Mouse (Mus musculus) bone marrow, adult 2 months (tissue): ENCODE data around the gene Gabpb2.

ENCODE experiments used
- CTCF ChIP-seq: fragments of 200-500 bp; IDR thresholded peaks from 2 replicates; pipeline ENCODE4 v1.5.1; 2011; ENCODE audit warnings: low read length, control low read depth; ENCODE audit not compliant: control insufficient read depth, insufficient read depth
- POLR2A ChIP-seq: fragments of 200-500 bp; IDR thresholded peaks from 2 replicates; pipeline ENCODE4 v1.6.1; 2011; ENCODE audit warnings: low read depth, mild to moderate bottlenecking, control low read depth, low read length, borderline replicate concordance; ENCODE audit not compliant: control insufficient read depth

- no peak for TF ChIP-seq CTCF
- no peak for TF ChIP-seq POLR2A
These were observed 9.5 kb upstream of the Gabpb2 start for GRCm38 (mm10) chr3:95227214-95227613.
